Mouse (Mus musculus): ENCODE results near the gene Hoxb5.

Gene Hoxb5

DNA sequence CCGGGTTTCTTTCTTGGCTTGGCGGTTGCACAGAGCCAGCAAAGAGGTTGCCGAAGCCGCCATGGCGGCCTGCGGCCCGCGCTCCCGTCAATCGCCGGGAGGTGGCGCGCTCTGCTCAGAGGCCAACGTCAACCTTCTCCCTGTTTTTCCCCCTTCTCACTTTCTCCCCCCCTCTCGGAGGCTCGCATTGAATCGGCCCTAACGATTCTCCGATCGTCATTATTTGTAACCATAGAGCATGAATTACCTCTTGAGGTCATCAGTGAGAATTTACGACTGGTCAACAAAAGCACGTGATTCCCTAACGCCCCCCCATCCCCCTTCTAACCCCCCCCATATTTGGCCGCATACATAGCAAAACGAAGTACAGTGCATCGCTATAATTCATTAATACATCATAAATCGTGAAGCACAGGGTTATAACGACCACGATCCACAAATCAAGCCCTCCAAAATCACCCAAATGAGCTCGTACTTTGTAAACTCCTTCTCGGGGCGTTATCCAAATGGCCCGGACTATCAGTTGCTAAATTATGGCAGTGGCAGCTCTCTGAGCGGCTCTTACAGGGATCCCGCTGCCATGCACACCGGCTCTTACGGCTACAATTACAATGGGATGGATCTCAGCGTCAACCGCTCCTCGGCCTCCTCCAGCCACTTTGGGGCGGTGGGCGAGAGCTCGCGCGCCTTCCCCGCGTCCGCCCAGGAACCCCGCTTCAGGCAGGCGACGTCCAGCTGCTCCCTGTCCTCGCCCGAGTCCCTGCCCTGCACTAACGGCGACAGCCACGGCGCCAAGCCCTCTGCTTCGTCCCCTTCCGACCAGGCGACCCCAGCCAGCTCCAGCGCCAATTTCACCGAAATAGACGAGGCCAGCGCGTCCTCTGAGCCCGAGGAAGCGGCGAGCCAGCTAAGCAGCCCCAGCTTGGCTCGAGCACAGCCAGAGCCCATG, at the start of gene Hoxb5:
Hoxb5 (plus strand) TSS at position 186 of the 949 bp plus-strand sequence.
- DNase-seq (ENCODE audit: low spot score in 2 of 2): peak; percentile 71 to 81

- no peak for DNase-seq (ENCODE audit: low spot score in 2 of 2)
Measured at GRCm38 (mm10) chr11:96254221-96254620, 48.9 kb upstream of the Hoxb5 start.

- no peak for DNase-seq (ENCODE audit: low spot score in 2 of 2)
Measured at GRCm38 (mm10) chr11:96255111-96255995, 47.8 kb upstream of the Hoxb5 start.

DNA sequence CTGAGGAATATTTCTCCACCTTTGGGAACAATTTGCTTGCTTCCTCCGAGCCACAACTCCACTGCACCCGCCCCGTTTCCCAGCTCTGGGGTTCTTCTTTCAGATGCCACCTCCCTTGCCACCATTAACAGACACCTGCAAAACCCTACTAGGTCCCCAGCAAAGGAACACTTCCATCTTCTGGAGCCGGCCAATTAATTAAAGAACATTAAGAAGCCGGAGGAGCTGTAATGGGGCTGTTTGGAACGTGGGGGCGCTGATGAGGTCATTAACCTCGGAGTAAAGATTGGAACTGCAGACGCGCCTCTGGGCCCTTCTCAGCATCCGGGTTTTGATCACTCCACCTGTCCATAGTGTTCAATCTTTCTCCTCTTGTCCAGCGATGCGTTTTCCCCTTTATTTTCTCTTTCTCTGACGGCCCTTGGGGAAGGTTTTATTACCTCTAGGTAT, 47.1 kb upstream of the Hoxb5 start:
- no peak for DNase-seq (ENCODE audit: low spot score in 2 of 2)

DNA sequence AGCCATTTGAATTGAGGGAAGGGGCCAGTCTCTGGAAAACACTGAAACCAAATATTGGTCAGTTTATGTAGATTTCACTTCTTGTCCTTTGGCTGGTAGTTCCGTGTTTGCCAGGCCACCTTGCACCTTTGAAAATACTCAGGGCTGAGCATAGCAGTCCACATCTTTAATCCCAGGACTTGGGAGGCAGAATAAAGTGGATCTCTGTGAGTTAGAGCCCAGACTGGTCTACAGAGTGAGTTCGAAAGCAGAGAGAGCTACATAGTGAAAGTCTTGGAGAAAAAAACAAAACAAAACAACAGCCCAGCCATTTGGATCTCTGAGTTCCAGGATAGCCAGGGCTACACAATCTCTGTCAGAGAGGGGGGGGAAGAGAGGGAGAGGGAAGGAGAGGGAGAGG, 46.0 kb upstream of the Hoxb5 start:
- DNase-seq (ENCODE audit: low spot score in 2 of 2): no peak

GRCm38 (mm10) chr11:96259038-96259437, 44.1 kb upstream of the Hoxb5 start:
- no peak for DNase-seq (ENCODE audit: low spot score in 2 of 2)

GRCm38 (mm10) chr11:96259511-96259910, 43.6 kb upstream of the Hoxb5 start:
- no peak for DNase-seq (ENCODE audit: low spot score in 2 of 2)

DNA sequence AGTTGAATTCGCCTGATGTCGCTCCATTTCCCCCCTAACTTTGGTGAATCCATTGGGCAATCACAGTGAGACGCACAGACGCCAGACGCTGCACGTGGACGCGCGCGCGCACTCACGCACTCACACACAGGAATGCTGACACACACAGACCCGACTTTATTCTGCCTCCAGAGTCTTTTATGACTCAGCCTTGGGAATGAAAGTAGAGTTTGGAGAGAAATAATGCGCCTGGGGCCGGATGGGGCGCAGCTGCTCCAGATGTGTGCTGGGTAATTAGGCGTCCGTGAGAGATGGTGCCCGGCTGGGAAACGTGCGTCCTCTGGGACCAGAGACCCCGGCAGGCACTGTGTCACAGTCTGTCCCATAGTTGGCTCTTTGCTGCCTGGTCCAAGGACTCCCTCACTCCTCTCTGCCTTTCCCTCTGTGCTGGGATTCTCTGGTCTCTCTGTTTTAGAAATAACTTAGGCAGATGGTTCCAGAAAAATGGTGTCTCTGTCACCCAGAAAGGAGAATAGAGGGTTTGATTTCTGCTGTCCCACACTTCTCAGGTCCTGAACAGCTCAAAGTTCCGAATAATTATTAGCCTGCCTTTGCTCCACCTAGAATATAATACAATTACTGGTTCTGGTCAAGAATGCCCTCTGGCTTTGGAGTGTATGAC, 42.7 kb upstream of the Hoxb5 start:
- DNase-seq (ENCODE audit: low spot score in 2 of 2): no peak

DNA sequence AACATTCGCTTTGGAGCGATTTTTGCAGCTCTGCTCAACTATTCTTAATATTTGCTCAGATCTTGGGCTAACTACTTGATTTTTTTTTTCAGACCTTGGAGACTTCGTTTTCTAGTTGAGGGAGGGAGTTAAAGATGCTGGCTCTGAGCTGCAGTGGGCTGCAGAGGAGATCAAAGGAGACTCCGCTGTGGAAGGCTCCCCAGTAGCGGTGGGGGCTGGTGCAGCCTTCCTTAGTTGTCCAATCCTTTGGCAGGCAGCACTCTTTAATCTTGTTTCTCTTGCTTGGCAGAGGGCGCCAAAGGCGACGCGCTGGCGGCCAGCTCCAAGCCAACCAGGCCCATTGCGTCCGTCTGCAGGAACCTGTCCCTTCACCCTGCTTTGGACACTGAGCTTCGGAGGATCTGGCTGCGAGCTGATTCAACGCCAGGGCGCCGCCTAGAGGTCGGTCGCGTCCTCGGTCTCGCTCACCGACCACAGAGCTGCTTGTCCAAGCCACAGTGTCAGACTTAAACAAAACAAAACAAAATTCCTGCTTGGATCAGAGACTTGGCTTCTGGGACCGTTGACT, 41.7 kb upstream of the Hoxb5 start:
- peak; percentile 52 to 72 for DNase-seq (ENCODE audit: low spot score in 2 of 2)

- DNase-seq (ENCODE audit: low spot score in 2 of 2): no peak
Measured at GRCm38 (mm10) chr11:96262262-96262830, 40.8 kb upstream of the Hoxb5 start.

DNA sequence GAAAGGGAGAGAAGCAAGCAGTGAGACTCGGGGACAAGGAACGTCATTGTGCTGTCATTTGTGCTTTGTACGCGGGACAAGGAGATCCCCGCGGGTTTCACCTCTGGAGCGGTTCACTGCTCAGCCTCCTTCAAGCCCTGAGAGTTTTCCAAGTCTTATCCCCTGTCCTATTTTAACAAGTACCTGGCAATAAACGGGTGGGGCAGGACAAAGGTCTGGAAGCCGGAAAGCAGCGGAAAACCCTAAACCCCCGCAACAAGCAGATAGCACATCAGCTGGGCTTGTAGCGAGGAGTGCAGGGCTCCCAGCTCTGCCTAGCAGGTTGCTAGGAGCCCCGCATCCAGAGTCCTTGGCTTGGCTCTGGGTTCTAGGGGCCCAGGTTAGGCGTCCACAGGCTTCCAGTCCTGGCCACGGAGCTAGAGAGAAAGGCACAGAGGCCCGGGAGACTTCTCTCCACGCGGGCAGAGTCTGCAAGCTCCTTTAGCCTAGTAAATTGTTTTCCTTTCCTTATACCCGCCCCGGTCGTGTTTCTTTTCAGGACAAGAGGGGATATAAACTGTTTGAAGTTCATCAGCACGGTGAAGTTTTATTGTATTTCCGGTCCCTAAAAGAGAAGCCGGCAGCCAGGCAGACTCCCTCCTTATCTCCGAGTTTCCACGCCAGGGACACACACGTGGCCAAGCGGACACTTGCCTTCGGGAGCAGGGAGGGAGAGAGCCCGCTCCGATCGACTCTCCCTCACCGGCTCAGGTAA, 39.3 kb upstream of the Hoxb5 start:
- no peak for DNase-seq (ENCODE audit: low spot score in 2 of 2)

DNA sequence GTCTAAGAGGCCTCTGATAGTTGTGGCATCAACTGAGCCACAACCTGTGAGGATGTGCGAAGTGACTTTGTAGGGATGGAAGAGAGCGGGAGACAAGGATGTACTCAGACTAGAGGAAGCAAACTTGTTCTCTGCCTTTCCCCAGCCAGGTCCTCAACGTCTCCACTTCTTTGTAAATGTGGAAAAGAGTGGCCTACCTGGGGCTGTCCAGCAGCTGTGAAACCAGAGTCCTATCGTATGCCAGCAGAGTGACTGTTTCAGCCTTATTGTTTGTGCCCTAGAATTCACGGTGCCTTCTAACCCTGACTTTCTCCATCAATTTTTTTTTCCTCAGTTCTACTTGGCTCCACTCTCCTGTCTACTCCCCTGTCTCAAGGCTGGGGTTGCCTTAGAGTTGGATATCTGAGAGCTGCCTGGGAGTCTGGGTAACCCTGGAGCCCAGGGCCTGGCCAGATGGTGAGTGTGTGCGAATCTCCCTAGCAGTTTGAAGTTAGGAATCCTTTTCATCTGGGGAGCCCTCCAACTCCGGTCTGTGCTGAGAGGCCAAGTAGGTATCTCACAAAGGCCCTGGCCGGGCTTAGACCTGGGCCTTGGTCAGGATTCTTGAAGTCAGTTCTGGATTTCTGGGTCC, 38.6 kb upstream of the Hoxb5 start:
- DNase-seq (ENCODE audit: low spot score in 2 of 2): no peak

- no peak for DNase-seq (ENCODE audit: low spot score in 2 of 2)
Measured at GRCm38 (mm10) chr11:96265954-96266353, 37.2 kb upstream of the Hoxb5 start.

GRCm38 (mm10) chr11:96267021-96267920, 35.9 kb upstream of the Hoxb5 start:
- DNase-seq (ENCODE audit: low spot score in 2 of 2): no peak

DNA sequence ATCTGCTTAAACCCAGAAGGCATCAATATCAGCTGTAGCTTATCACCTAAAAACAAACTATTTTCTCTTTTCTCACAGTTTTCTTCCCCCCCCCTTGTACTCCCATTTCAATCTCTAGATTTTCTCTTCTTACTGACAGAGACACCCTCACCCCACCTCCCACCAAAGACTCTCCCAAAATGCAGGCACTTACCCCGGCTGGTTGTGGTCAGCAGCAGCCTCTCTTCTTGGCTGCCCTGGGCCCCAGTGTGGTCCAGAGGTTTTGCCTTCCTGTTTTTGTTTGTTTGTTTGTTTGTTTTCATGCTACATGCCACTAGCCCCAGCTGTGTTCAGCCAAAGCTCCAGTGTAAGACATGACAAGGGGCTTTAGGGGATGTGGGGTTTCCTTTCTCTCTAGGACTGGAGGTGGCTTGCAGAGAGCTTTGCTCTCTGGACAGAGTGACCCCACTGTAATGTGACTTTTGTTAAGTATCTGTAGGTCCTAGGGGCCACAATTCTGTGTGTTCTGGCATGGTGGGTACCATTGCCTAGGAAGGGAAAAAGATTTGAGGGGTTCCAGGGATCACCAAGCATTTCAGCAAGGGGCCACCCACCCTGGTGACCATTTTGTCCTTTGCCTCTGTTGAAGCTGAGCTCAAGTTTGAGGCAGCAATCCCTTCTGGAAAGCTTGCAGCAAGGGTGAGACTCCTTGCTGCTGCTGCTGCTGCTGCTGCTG, 34.9 kb upstream of the Hoxb5 start:
- DNase-seq (ENCODE audit: low spot score in 2 of 2): no peak

GRCm38 (mm10) chr11:96269869-96270268, 33.3 kb upstream of the Hoxb5 start:
- no peak for DNase-seq (ENCODE audit: low spot score in 2 of 2)

DNA sequence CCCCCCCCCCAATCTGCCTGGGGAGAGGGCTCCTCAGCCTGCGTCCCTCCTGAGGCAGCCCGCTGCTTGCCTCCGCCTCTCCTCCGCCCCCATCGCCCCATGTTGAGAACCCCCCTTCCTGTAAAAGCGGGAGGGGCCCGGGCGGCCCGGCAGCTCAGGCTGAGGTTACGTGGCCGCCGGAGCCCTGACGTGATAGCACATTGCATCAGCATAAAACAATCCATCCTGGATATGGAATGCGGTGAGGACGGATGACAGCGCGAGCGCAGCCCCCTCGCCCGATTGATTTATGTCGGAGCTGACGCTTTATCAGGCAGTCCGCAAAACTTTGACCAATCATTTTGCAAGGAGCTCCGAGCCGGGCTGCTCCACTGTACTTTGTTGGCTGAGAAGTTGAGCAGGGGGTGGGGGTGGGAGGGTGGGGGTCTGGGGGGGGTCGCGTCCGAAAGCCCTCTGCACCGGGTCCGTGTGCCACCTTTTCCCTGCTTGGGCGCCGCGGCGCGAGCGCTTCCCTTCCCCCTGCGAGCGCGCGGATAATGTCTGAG, 32.1 kb upstream of the Hoxb5 start, which contains the start of gene Hoxb9:
Hoxb9 (plus strand) TSS at position 462 of the 545 bp plus-strand sequence.
- no peak for DNase-seq (ENCODE audit: low spot score in 2 of 2)

DNA sequence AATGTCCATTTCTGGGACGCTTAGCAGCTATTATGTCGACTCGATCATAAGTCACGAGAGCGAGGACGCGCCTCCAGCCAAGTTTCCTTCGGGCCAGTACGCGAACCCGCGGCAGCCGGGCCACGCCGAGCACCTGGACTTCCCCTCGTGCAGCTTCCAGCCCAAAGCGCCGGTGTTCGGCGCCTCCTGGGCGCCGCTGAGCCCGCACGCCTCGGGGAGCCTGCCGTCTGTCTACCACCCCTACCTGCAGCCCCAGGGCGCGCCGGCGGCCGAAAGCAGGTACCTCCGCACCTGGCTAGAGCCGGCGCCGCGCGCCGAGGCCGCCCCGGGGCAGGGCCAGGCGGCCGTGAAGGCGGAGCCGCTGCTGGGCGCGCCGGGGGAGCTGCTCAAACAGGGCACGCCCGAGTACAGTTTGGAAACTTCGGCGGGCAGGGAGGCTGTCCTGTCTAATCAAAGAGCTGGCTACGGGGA, 31.6 kb upstream of the Hoxb5 start:
- DNase-seq (ENCODE audit: low spot score in 2 of 2): no peak

Measured in cerebellum, postnatal 4 days (tissue).